Mouse (Mus musculus) neural tube, embryonic 15.5 days (tissue): Measurements from ENCODE around the gene Ssbp1. TPM values are rescaled to one million over a fixed set of nuclear protein-coding genes. Genes with fewer than 3 reads are reported as not detected.
A peak's percentile ranks its signal among the peaks of the same experiment; 100 is the strongest.

Source experiments
- ATAC-seq: fragments of 200-750 bp; cut with Nextera tagmentation; 2 replicates; pipeline ENCODE4 v1.8.0; 2017; ENCODE audit warnings: mild to moderate bottlenecking, moderate TSS enrichment, moderate library complexity; ENCODE audit not compliant: low FRiP score
- H3K27ac ChIP-seq: fragments of 300-500 bp; sonication (generic); replicated peaks from 2 replicates; pipeline ENCODE4 v1.5.1; 2015; ENCODE audit warnings: mild to moderate bottlenecking, inconsistent platforms
- H3K27me3 ChIP-seq: fragments of 300-500 bp; sonication (generic); replicated peaks from 2 replicates; pipeline ENCODE4 v1.6.1; 2015; ENCODE audit warnings: inconsistent platforms
- H3K36me3 ChIP-seq: fragments of 300-500 bp; sonication (generic); 2 replicates; pipeline ENCODE4 v1.6.1; 2015; ENCODE audit warnings: inconsistent platforms
- H3K4me1 ChIP-seq: fragments of 300-500 bp; sonication (generic); 2 replicates; pipeline ENCODE4 v1.6.1; 2015; ENCODE audit warnings: inconsistent platforms
- H3K4me2 ChIP-seq: fragments of 300-500 bp; sonication (generic); 2 replicates; pipeline ENCODE4 v1.6.1; 2015; ENCODE audit warnings: inconsistent platforms, mild to moderate bottlenecking, moderate library complexity
- H3K4me3 ChIP-seq: fragments of 300-500 bp; sonication (generic); replicated peaks from 2 replicates; pipeline ENCODE4 v1.5.1; 2015; ENCODE audit warnings: mild to moderate bottlenecking, inconsistent platforms
- H3K9ac ChIP-seq: fragments of 300-500 bp; sonication (generic); replicated peaks from 2 replicates; pipeline ENCODE4 v1.6.1; 2015; ENCODE audit warnings: mild to moderate bottlenecking, inconsistent platforms
- H3K9me3 ChIP-seq: fragments of 300-500 bp; sonication (generic); replicated peaks from 2 replicates; pipeline ENCODE4 v1.6.1; 2016; ENCODE audit warnings: inconsistent platforms
- WGBS: fragments of 180-500 bp; shearing (Covaris S2); methylation state at CpG from one replicate; pipeline ENCODE4 v1.1.7; 2015; ENCODE audit warnings: mixed read lengths; 5-methylcytosine and 5-hydroxymethylcytosine counted together
- polyA plus RNA-seq: library from polyadenylated mRNA; unstranded; fragments of >200 nt; fragmentation: Nextera tagmentation; extraction: Ambion mirVana; gene quantifications from 2 replicates; pipeline ENCODE4 v1.2.1, GENCODE M21; 2015

Ssbp1 gene
- polyA plus RNA-seq, 1 experiment from 2014 or later: 96.3 TPM

GRCm38 (mm10) chr6:40471720-40472010, 513 bp downstream of the Ssbp1 start:
- Histone ChIP-seq H3K36me3 (peaks cover 30% of the 10 kb centered on the region), H3K9ac (peak overlapping the region; percentile 86), H3K4me1 (peaks cover 16% of the 10 kb centered on the region), H3K9me3 (no peaks in the 10 kb centered on the region), H3K4me3 (peak overlapping the region; percentile 82), H3K4me2 (peak overlapping the region; percentile 81), H3K27me3 (peaks cover 4% of the 10 kb centered on the region), H3K27ac (peak overlapping the region; percentile 93)
- under 1% methylated on average over 7 of the region's 7 CpGs for WGBS
- ATAC-seq: peak; percentile 9; the same call in 1 of the 2 replicates

GRCm38 (mm10) chr6:40476132-40476531, 5.0 kb downstream of the Ssbp1 start:
- Histone ChIP-seq H3K4me1 (peaks cover 16% of the 10 kb centered on the region), H3K36me3 (peaks cover 50% of the 10 kb centered on the region), H3K9me3 (no peaks in the 10 kb centered on the region), H3K27me3 (no peaks in the 10 kb centered on the region), H3K27ac (no peak overlapping the region), H3K9ac (no peak overlapping the region), H3K4me2 (no peak overlapping the region), H3K4me3 (no peak overlapping the region)
- no peak for ATAC-seq
- WGBS: 98% methylated on average over 4 of the region's 4 CpGs

- 80% methylated on average over 1 of the region's 1 CpGs for WGBS
- Histone ChIP-seq H3K4me3 (no peak overlapping the region), H3K4me2 (no peak overlapping the region), H3K27ac (no peak overlapping the region), H3K9ac (no peak overlapping the region), H3K9me3 (no peaks in the 10 kb centered on the region), H3K36me3 (peaks cover 62% of the 10 kb centered on the region), H3K27me3 (no peaks in the 10 kb centered on the region), H3K4me1 (no peaks in the 10 kb centered on the region)
- no peak for ATAC-seq
Measured at GRCm38 (mm10) chr6:40479705-40480104, 8.6 kb downstream of the Ssbp1 start.

GRCm38 (mm10) chr6:40482318-40482717, 11.2 kb downstream of the Ssbp1 start:
- no peak overlapping the region for H3K27ac ChIP-seq
- H3K9me3 ChIP-seq: no peaks in the 10 kb centered on the region
- peaks cover 46% of the 10 kb centered on the region for H3K36me3 ChIP-seq
- H3K9ac ChIP-seq: no peak overlapping the region
- H3K4me3 ChIP-seq: no peak overlapping the region
- H3K4me2 ChIP-seq: no peak overlapping the region
- no peaks in the 10 kb centered on the region for H3K4me1 ChIP-seq
- ATAC-seq: no peak
- 91% methylated on average over 5 of the region's 5 CpGs for WGBS
- H3K27me3 ChIP-seq: no peaks in the 10 kb centered on the region

GRCm38 (mm10) chr6:40490933-40491332, 19.8 kb downstream of the Ssbp1 start, which contains the start of gene Tas2r137:
TSS of gene Tas2r137 (plus strand) at chr6:40491233.
- no peak within 1 kb of the TSS for H3K4me3 ChIP-seq
- no peaks in the 10 kb centered on the region for H3K9me3 ChIP-seq
- no peak for ATAC-seq
- H3K9ac ChIP-seq: no peak within 1 kb of the TSS
- H3K4me2 ChIP-seq: no peak within 1 kb of the TSS
- H3K36me3 ChIP-seq: no peaks in the 10 kb centered on the region
- H3K27ac ChIP-seq: no peak within 1 kb of the TSS
- H3K27me3 ChIP-seq: no peaks in the 10 kb centered on the region
- H3K4me1 ChIP-seq: no peaks in the 10 kb centered on the region

- ATAC-seq: no peak
- H3K4me3 ChIP-seq: no peak within 1 kb of the TSS
- no peak within 1 kb of the TSS for H3K4me2 ChIP-seq
- no peaks in the 10 kb centered on the region for H3K9me3 ChIP-seq
- no peak within 1 kb of the TSS for H3K27ac ChIP-seq
- no peaks in the 10 kb centered on the region for H3K27me3 ChIP-seq
- no peaks in the 10 kb centered on the region for H3K36me3 ChIP-seq
- WGBS: 92% methylated on average over 3 of the region's 3 CpGs
- no peak within 1 kb of the TSS for H3K9ac ChIP-seq
- H3K4me1 ChIP-seq: no peaks in the 10 kb centered on the region
Measured at GRCm38 (mm10) chr6:40493229-40493628, 22.1 kb downstream of the Ssbp1 start, which contains the start of gene Tas2r108. TSS of gene Tas2r108 (plus strand) at chr6:40493529.

GRCm38 (mm10) chr6:40519408-40519807, 48.3 kb downstream of the Ssbp1 start, which contains the start of gene Prss37:
TSS of gene Prss37 (minus strand) at chr6:40519508.
- Histone ChIP-seq H3K36me3 (no peaks in the 10 kb centered on the region), H3K9me3 (no peaks in the 10 kb centered on the region), H3K4me3 (no peak within 1 kb of the TSS), H3K9ac (no peak within 1 kb of the TSS), H3K27ac (no peak within 1 kb of the TSS), H3K4me1 (no peaks in the 10 kb centered on the region), H3K4me2 (no peak within 1 kb of the TSS), H3K27me3 (no peaks in the 10 kb centered on the region)
- no peak for ATAC-seq
- 52% methylated on average over 1 of the region's 1 CpGs for WGBS

Other genes starting within 250 kb of the Ssbp1 start
- gene Agk, start 146.2 kb upstream of the Ssbp1 start, polyA plus RNA-seq: 59.8 and 60.4 TPM in 2 replicates
- gene E330009J07Rik, start 35.2 kb upstream of the Ssbp1 start, polyA plus RNA-seq: 12.7 and 14.8 TPM in 2 replicates
- gene Wee2, start 32.3 kb upstream of the Ssbp1 start, polyA plus RNA-seq: 0.08 and 0.15 TPM in 2 replicates
- gene Tas2r137, start 19.9 kb downstream of the Ssbp1 start, polyA plus RNA-seq: not detected in 2 replicates
- not detected in 2 replicates for gene Tas2r108, start 22.2 kb downstream of the Ssbp1 start, polyA plus RNA-seq
- not detected in 2 replicates for gene Prss37, start 48.2 kb downstream of the Ssbp1 start, polyA plus RNA-seq
- gene Olfr461, start 83.7 kb downstream of the Ssbp1 start, polyA plus RNA-seq: 0.17 and 0.37 TPM in 2 replicates
- gene Olfr460, start 98.1 kb downstream of the Ssbp1 start, polyA plus RNA-seq: not detected in 2 replicates
- gene Clec5a, start 114.5 kb downstream of the Ssbp1 start, polyA plus RNA-seq: 0.96 and 1.3 TPM in 2 replicates
- gene Tas2r138, start 142.0 kb downstream of the Ssbp1 start, polyA plus RNA-seq: not detected in 2 replicates
- gene Mgam, start 157.5 kb downstream of the Ssbp1 start, polyA plus RNA-seq: 0.20 and 1.6 TPM in 2 replicates